Mouse (Mus musculus): ENCODE measurements around the gene Arid5b.
A peak's percentile ranks its signal among the peaks of the same experiment; 100 is the strongest.

Gene Arid5b

DNA sequence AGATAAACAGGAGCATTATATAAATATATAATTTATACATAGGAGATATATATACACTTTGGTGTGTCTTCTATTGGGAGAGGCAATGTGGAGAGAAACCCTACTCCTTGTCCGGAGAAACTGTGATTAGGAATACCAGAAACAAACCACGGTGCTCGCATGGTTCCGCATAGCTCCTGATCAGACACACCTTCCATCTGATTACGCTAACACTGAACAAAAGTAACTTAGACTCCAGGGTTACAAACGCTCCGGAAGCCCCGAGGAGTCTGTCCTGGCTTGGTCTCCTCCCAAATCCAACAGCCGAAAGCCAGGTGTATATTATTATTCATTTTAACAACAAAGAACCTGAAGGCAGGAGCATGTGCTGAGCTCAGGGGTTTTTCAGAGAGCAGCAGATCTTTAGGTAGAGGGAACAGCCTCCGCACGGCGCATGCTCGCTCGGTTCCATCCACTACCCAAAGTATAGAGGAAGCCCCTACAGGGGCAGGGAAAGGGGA lies 41.5 kb downstream of the Arid5b start:
- DNase-seq (ENCODE audit: low spot score): no peak

DNA sequence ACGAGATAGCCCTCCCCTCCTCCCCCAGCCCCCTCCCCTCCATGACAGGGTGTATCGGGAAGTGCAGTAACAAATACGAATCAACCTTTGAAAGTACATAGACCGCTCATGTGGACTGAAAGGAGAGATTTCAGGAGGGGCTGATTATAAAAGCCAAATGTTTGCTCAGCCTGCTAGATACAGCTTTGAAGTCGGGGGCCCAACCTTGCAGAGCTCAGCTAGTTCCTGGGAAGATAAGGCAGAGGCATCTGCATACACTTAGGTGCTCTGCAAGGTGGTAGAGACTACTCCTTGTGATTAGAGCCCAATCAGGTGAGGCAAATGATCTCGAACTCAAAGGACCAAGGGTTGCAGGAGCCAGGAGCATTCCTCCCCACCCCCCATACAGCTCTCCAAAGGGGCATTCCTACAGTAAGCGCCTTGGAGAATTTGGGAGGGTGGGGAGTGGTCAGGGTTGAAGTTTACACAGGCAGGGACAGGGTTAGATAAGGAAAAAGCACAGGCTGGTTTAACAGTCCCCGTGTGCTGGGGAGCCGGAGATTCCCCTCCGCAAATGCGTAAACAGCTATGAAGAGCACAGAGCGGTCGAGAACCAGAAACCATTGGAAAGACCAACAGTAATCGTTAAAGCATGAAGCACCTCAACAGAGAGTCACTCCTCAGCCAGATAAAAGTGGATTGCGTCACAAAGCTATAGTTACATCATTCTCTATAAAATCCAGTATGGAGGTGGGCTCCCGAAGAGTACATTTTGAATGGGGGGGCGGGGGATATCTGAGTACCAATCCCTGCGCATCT lies 47.0 kb downstream of the Arid5b start:
- no peak for DNase-seq (ENCODE audit: low spot score)

GRCm38 (mm10) chr10:68230653-68231384 lies 47.7 kb downstream of the Arid5b start:
- DNase-seq (ENCODE audit: low spot score): no peak

DNA sequence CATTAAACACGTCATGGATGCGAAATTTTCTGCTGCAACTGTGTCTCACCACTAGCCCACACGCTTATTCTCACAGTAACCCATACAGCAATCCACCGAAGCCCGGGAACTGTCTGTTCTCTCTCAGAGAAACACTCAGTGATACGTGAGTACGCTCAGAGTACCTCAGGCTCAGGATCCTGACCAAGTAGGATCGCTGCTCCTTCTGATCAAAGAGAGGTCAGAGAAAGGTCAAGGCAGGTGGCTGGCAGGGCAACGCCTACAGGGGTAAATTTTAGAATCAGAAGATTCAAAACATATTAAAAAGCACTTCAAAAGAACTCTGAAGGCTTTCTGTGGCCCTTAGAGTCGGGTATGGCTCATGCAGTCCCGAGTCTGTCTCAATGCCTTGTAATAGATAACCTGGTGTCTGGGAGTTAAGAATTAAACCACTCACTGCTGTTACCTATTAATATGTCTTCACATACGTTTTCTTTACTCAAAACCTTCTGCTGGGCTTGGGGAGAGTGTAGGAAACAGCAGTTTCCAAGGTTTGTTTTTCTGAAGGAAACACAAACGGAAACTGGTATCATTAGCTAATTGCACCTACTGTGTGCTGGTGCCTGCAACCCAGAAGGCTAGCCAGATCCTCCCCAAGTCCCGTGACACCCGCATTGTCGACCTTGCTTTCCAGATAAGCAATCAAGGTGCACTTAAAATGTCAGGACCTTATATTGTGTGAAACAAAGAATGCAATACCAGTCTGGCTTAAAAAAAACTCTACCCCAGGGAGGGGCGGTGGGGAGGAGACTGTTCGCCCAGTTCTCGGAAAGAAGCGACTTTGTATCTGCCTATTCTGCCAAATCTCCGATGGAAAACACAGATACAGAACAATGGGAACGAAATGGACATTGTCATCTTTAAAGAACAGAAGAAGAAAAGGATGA lies 48.6 kb downstream of the Arid5b start:
- no peak for DNase-seq (ENCODE audit: low spot score)

DNA sequence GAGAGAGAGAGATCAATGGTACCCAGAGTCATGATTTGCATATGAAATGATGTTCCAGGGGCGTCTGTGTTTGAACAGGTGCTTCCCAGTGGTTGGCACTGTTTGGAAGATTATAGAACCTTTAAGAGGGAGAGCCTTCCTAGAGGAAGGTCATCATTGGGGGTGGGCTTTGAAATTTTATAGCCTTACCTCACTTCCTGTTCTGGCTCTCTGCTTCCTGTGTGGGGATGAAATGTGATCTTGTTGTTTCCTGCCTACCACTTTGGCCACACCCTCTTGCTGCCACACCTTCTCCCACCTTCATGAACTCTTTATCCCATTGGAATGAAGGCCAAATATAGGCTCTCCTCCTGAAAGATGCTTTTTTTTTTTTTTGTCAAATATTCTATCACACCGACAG lies 55.9 kb downstream of the Arid5b start:
- no peak for DNase-seq (ENCODE audit: low spot score)

DNA sequence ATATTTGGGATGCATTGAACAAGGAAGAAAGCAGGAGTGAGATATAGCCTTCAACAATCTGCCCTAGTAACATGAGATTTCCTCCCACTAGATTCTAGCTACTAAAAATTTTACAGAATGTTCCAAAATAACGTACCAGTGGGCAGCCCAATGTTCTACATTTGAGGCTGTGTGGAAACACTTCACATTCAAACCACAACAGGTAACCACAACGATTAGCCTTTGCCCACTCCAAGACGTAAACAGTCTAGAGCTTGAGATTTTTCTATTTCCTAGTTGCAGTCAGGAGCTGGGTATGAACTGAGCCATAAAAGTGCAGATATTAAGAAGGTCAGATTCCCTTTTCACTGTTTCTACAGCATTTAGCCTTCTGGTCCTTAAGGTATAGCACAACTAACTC lies 56.5 kb downstream of the Arid5b start:
- no peak for DNase-seq (ENCODE audit: low spot score)

DNA sequence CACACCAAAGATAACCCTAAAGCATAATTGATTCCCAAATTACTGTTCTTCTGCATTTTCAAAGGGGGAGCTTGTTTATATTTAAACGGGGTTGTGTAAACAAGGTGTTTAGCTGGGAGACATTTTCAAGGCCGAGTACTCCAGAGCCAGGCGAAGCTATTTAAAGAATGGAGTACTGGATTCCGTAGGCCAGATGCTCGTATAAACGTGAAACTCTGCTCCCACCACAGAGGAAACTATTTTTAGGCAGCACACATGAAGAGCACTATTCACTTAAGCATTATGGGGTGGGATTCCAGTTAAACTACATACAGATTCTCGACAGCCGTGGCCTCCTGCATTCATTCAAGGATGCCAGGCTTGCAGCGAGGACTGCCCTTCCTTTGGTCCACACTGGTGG lies 59.2 kb downstream of the Arid5b start:
- DNase-seq (ENCODE audit: low spot score): no peak

GRCm38 (mm10) chr10:68218678-68219077 lies 59.9 kb downstream of the Arid5b start:
- DNase-seq (ENCODE audit: low spot score): no peak

DNA sequence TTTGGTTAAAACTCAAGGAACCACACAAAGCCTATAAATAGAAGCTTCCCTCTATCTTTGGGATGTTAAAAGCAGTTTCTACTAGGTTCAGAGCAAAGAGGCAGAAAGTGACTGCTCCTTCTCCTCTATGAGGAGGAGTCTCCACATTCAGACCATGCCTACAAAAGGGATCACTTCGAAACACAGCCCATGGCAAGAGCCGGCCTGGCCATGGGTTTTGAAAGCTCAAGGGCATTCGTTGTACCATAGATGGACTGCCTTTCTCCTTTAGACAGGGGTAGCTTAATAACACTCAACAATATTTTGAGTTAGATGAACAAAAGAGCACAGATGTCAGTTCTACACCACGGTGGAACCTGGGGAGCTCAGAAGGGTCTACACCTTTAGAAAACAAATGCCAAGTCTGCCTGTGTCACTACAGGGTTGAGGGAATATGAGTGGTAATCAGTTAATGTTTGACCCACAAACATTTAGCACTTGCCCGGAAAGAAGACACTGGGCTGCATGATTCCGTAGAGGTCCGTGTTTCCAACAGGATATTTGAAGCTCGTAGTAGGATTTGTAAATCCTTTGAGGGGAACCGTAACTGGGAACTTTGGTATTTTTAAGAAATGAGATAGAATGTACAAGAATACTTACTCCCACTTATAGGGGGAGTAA lies 63.6 kb downstream of the Arid5b start:
- no peak for DNase-seq (ENCODE audit: low spot score)

GRCm38 (mm10) chr10:68212061-68212915 lies 66.3 kb downstream of the Arid5b start:
- peak; percentile 70 for DNase-seq (ENCODE audit: low spot score)

- DNase-seq (ENCODE audit: low spot score): no peak
Measured at GRCm38 (mm10) chr10:68211514-68211913, 67.0 kb downstream of the Arid5b start.

DNA sequence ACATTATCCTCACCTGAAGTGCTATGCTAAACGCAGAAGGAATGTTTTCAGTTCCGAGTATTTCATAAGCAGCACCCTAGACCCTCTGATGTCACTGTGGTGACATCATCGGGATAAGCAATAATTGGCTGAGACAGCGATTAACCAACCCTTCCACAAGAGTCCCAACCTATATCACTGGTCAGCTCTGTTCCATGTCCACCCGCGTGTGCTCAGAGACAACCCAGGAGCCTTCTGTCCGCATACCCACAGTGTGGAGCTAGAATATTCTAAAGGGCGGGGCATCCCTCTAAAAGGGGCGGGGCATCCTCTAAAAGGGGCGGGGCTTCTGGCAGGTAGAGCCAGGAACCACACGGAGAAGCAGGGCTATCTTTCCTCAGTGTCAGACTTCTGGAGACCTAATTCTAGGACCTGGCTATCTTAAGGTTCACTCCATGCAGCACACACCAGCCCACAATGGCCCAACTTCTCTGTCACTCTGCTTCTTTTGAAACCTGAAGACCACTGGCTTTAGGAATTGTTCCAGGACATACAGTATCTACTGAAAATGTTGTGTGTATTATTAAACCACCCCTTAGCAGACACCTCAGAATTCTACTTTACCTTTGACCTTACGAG lies 68.4 kb downstream of the Arid5b start:
- no peak for DNase-seq (ENCODE audit: low spot score)

DNA sequence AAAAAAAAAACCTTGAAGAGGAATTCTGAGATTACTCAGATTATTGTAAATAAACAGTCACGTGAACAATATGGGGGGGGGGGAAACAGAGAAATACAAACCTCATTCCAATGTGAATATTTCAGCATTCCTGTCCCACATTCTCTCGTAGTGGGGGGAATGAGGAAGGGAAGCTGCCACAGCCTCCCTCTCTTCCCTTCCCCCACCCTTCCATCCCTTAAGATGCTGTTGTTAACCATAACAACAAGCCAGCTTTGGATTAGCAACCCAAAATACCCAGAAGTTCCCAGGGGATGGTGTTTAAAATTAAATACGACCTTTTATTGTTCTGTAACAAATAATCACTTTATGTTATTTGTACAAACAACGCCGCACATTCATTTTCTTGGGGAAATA lies 69.9 kb downstream of the Arid5b start:
- no peak for DNase-seq (ENCODE audit: low spot score)

- DNase-seq (ENCODE audit: low spot score): no peak
Measured at GRCm38 (mm10) chr10:68207803-68208669, 70.5 kb downstream of the Arid5b start.

- no peak for DNase-seq (ENCODE audit: low spot score)
Measured at GRCm38 (mm10) chr10:68204391-68204790, 74.1 kb downstream of the Arid5b start.

DNA sequence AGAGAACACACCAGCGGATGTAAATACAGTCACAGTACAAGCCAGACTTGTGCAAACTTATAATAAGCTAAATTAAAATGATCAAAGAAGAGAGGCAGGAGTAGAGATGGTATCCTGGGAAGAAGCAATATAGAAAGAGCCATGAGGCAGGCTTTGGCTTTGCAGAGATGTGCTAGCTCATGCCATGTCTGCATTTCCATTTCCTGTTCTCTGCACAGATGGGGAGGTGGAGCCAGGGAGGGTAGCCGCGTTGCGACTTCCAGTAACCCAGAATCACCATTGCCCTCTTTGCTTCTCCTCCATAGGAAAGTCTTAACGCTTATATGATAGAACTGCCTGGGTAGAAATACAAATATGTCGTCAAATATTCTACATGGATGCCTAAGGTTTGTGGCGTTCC lies 74.7 kb downstream of the Arid5b start:
- DNase-seq (ENCODE audit: low spot score): no peak

GRCm38 (mm10) chr10:68203322-68203721 lies 75.2 kb downstream of the Arid5b start:
- no peak for DNase-seq (ENCODE audit: low spot score)

- no peak for DNase-seq (ENCODE audit: low spot score)
Measured at GRCm38 (mm10) chr10:68199440-68199839, 79.1 kb downstream of the Arid5b start.

GRCm38 (mm10) chr10:68196324-68196723 lies 82.2 kb downstream of the Arid5b start:
- DNase-seq (ENCODE audit: low spot score): no peak

All from ovary, postnatal 14 days (tissue).